Mouse (Mus musculus): ENCODE results near the gene Csf2rb2.

DNA sequence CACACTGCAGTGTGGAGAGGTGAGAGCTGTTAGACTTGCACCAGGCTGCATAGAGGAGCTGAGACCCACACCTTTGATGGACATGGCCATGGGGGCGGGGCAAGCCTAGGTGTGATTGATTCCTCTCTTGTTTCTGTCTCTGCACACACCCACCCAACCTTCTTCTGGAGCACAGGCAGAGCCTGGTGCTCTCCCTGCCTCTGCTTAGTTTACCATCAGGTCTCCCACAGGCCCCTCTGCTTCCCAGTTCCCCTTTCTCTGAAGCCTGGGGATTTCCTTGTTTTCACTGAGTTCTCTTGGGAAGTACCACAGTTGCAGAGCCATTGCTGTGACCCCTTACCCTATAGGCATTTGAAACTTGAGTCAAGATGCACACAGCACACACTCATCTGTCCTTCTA, 7.0 kb downstream of the Csf2rb2 start:
- TF ChIP-seq POLR2A (IDR thresholded peaks at IDR 0.05; ENCODE audit: borderline replicate concordance, insufficient read depth, low read length) (no peak), CTCF (IDR thresholded peaks at IDR 0.05; ENCODE audit: borderline replicate concordance, insufficient read depth, low read depth, low read length) (no peak)
